Mouse (Mus musculus) cerebellum, adult 9-10 months (tissue): ENCODE measurements around the gene Slc29a4.

Source experiments
- DNase-seq: peaks from one replicate; pipeline ENCODE4 v3.0.0; 2022

Slc29a4 gene

GRCm38 (mm10) chr5:142692248-142692647 lies at the start of gene Slc29a4:
TSS of gene Slc29a4 (plus strand) at chr5:142692512.
- peak; percentile 85 for DNase-seq

GRCm38 (mm10) chr5:142648162-142648561 lies 44.1 kb upstream of the Slc29a4 start:
- DNase-seq, result no peak

- no peak for DNase-seq
Observed at GRCm38 (mm10) chr5:142649460-142650050, 42.8 kb upstream of the Slc29a4 start.

- no peak for DNase-seq
Observed at GRCm38 (mm10) chr5:142650390-142650789, 41.9 kb upstream of the Slc29a4 start.

- no peak for DNase-seq
Observed at GRCm38 (mm10) chr5:142650794-142651497, 41.4 kb upstream of the Slc29a4 start.

- DNase-seq, result no peak
Observed at GRCm38 (mm10) chr5:142652266-142652665, 40.0 kb upstream of the Slc29a4 start.

GRCm38 (mm10) chr5:142660656-142661434 lies 31.5 kb upstream of the Slc29a4 start:
- no peak for DNase-seq

- no peak for DNase-seq
Observed at GRCm38 (mm10) chr5:142667921-142668320, 24.4 kb upstream of the Slc29a4 start.

GRCm38 (mm10) chr5:142668556-142669263 lies 23.6 kb upstream of the Slc29a4 start:
- no peak for DNase-seq

GRCm38 (mm10) chr5:142669726-142670125 lies 22.6 kb upstream of the Slc29a4 start:
- peak; percentile 88 for DNase-seq

GRCm38 (mm10) chr5:142673082-142673481 lies 19.2 kb upstream of the Slc29a4 start:
- no peak for DNase-seq

GRCm38 (mm10) chr5:142678141-142678571 lies 14.2 kb upstream of the Slc29a4 start:
- peak; percentile 83 for DNase-seq

GRCm38 (mm10) chr5:142679065-142679464 lies 13.2 kb upstream of the Slc29a4 start:
- DNase-seq, result no peak

- DNase-seq, result no peak
Observed at GRCm38 (mm10) chr5:142681911-142682310, 10.4 kb upstream of the Slc29a4 start.

- no peak for DNase-seq
Observed at GRCm38 (mm10) chr5:142682529-142682928, 9.8 kb upstream of the Slc29a4 start.

GRCm38 (mm10) chr5:142688866-142689265 lies 3.4 kb upstream of the Slc29a4 start:
- DNase-seq, result no peak

- DNase-seq, result no peak
Observed at GRCm38 (mm10) chr5:142690343-142690742, 2.0 kb upstream of the Slc29a4 start.

- peak; percentile 77 for DNase-seq
Observed at GRCm38 (mm10) chr5:142692971-142693737, 842 bp downstream of the Slc29a4 start.

- DNase-seq, result peak; percentile 59
Observed at GRCm38 (mm10) chr5:142693738-142694430, 1.6 kb downstream of the Slc29a4 start.

GRCm38 (mm10) chr5:142694627-142695340 lies 2.5 kb downstream of the Slc29a4 start:
- peak; percentile 58 for DNase-seq

GRCm38 (mm10) chr5:142696258-142696657 lies 3.9 kb downstream of the Slc29a4 start:
- DNase-seq, result peak; percentile 58
